Mouse (Mus musculus) liver, embryonic 14.5 days (tissue): ENCODE results near the gene Rbm12. TPM values are rescaled to one million over a fixed set of nuclear protein-coding genes. Genes with fewer than 3 reads are reported as not detected.

ENCODE experiments used
- ATAC-seq: fragments of 200-750 bp; cut with Nextera tagmentation; 2 replicates; pipeline ENCODE4 v1.8.0; 2017; ENCODE audit warnings: moderate number of reproducible peaks, mild to moderate bottlenecking, moderate library complexity; ENCODE audit not compliant: insufficient read depth
- DNase-seq, 3 experiments: peaks; one replicate each; pipeline ENCODE4 v3.0.0-alpha.2; 2012 to 2013; ENCODE audit warnings: low read depth in 3 of 3, low spot score in 3 of 3
- H3K27ac ChIP-seq: fragments of 300-500 bp; sonication (generic); 2 replicates; pipeline ENCODE4 v1.5.1; 2014; ENCODE audit warnings: moderate library complexity, mild to moderate bottlenecking, control low read depth, inconsistent platforms
- H3K27me3 ChIP-seq: fragments of 300-500 bp; sonication (generic); 2 replicates; pipeline ENCODE4 v1.6.1; 2014; ENCODE audit warnings: mild to moderate bottlenecking, low read length, moderate library complexity; ENCODE audit not compliant: control insufficient read depth, insufficient read depth
- H3K36me3 ChIP-seq: fragments of 300-500 bp; sonication (generic); replicated peaks from 2 replicates; pipeline ENCODE4 v1.6.1; 2014; ENCODE audit warnings: low read depth; ENCODE audit not compliant: control insufficient read depth, insufficient read depth
- H3K4me1 ChIP-seq, 2 experiments: fragments of 200-500 bp in 1 of 2; fragments of 300-500 bp in 1 of 2; sonication (generic) in 1 of 2; replicated peaks; 2 replicates each; pipeline ENCODE4 v1.6.1; 2012 to 2014; ENCODE audit warnings: antibody characterized with exemption in 1 of 2, inconsistent platforms in 1 of 2, low read length in 1 of 2; ENCODE audit not compliant: control insufficient read depth in 2 of 2, insufficient read depth in 2 of 2
- H3K4me2 ChIP-seq: fragments of 300-500 bp; sonication (generic); 2 replicates; pipeline ENCODE4 v1.6.1; 2014; ENCODE audit warnings: low read depth, mild to moderate bottlenecking, control low read depth, moderate library complexity
- H3K4me3 ChIP-seq, 2 experiments: fragments of 200-500 bp in 1 of 2; fragments of 300-500 bp in 1 of 2; sonication (generic) in 1 of 2; 2 replicates each; pipeline ENCODE4 v1.5.1; 2012 to 2014; ENCODE audit warnings: low read depth in 2 of 2, low read length in 2 of 2, mild to moderate bottlenecking in 2 of 2, control low read depth in 1 of 2, inconsistent platforms in 1 of 2, moderate library complexity in 1 of 2; ENCODE audit not compliant: insufficient read depth in 1 of 2
- H3K9ac ChIP-seq: fragments of 300-500 bp; sonication (generic); replicated peaks from 2 replicates; pipeline ENCODE4 v1.6.1; 2014; ENCODE audit warnings: mild to moderate bottlenecking, control low read depth, moderate library complexity
- H3K9me3 ChIP-seq: fragments of 300-500 bp; sonication (generic); 2 replicates; pipeline ENCODE4 v1.6.1; 2016; ENCODE audit warnings: low read length, mixed read lengths; ENCODE audit not compliant: control insufficient read depth
- CTCF ChIP-seq: IDR thresholded peaks from 2 replicates; pipeline ENCODE4 v1.5.1; 2016; ENCODE audit warnings: antibody characterized with exemption, low read depth, control low read depth
- EP300 ChIP-seq: IDR thresholded peaks from 2 replicates; pipeline ENCODE4 v1.6.1; 2016; ENCODE audit warnings: antibody characterized with exemption, low read depth
- WGBS: fragments of 180-500 bp; shearing (Covaris S2); extraction: QIAGEN DNeasy Blood & Tissue Kit; methylation state at CpG from one replicate; pipeline ENCODE4 v1.1.7; 2014; ENCODE audit not compliant: insufficient replicate concordance; 5-methylcytosine and 5-hydroxymethylcytosine counted together
- polyA plus RNA-seq, 2 experiments: library from polyadenylated mRNA; depleted of rRNA in 1 of 2; stranded (reverse) in 1 of 2; unstranded in 1 of 2; fragments of >200 nt; fragmentation: Nextera tagmentation in 1 of 2; extraction: Ambion mirVana in 1 of 2; gene quantifications; 2 replicates each; pipeline versions ENCODE4 v1.2.1 to v1.2.3; 2012 to 2014

Gene Rbm12
- polyA plus RNA-seq, 2 experiments: 5.0 to 9.6 TPM

DNA sequence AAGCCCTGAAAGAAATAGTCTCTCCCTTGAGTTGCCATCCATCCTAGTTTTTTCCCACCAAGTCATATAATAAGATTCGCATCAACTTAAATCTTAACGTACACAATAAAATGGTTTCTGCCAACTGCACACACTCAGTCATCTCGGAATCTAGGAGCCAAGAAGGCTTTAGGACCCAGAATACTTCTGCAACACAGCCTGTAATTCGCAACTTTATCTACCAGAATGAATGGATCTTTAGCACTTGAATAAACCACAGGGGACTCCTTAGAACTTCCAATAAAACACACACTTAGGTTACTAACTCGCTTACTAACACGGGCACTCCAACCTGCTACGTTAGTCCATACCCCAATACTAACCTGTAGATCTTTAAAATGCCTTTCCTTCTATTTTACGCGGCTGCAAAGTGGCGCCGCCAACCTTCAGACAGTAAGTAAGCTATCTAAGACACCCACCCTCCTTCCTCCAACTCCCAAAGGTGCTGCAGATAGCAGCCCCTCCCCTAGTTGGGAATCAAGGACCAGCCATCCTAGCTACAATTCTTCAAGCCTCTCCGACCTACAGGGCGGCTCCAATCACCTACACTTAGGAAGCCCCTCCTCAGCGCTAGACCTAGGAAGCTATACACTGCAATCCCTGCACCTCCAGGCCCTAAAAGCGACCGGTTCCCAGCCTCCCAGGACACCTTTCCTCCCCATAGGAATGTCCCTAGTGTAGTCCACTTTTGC lies 986 bp downstream of the Rbm12 start:
- no peaks in the 10 kb centered on the region for H3K27me3 ChIP-seq
- peak overlapping the region; percentile 82 for H3K9ac ChIP-seq
- ATAC-seq: peak; percentile 62
- H3K36me3 ChIP-seq: peaks cover 2% of the 10 kb centered on the region
- DNase-seq: peak in 2 of 3 experiments; percentile 24 to 38
- TF ChIP-seq EP300 (no peak), CTCF (no peak)
- H3K4me2 ChIP-seq: peak overlapping the region; percentile 92
- H3K27ac ChIP-seq: peak overlapping the region; percentile 43
- WGBS: under 1% methylated on average over 16 of the region's 16 CpGs
- H3K4me3 ChIP-seq: peak overlapping the region; percentile 75 to 93
- peaks cover 13 to 20% of the 10 kb centered on the region in 2 experiments for H3K4me1 ChIP-seq
- no peaks in the 10 kb centered on the region for H3K9me3 ChIP-seq

DNA sequence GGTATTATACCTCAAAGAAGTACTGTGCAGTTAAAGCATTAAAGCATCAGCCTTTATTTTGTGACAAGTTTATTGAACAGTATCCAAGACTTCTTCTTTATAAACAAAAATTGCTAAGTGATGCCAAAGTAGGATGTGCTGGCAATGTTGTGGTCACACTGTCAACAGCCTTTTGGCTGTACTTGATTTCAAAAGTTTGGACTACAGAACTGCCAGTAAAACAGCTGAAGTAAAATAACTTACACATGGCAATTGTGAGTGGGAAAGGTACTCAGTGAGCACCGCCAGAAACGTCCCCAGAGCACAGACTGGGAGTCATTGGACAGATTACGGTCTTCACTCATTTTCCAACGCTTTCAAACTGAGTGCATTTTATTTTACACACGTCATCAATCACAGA lies 19.9 kb downstream of the Rbm12 start:
- 82% methylated on average over 5 of the region's 5 CpGs for WGBS

DNA sequence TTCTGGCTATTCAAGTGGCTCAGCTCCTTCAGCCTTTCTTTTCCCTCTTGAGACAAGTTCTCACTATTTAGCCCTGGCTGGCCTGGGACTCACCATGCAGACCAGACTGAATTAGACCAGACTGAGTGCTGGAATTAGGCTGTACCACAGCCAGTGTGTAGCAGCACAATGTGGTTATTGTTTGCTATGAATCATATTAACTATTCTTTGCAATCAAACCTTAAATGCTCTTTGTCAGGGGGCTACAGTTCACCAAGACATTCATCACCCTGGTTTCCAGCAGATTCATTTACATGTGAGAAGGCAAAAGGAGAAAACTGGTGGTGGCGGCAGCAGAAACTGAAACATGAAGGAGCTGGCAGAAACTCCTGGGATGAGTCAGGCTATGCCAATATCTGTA lies 22.0 kb downstream of the Rbm12 start:
- ATAC-seq (no peak), DNase-seq (no peak)
- 74% methylated on average over 1 of the region's 1 CpGs for WGBS

More for the DNA sequence above, 19.9 kb downstream of the Rbm12 start:
- H3K27me3 ChIP-seq: no peaks in the 10 kb centered on the region
- no peak overlapping the region for H3K9ac ChIP-seq
- H3K4me1 ChIP-seq: no peaks in the 10 kb centered on the region
- TF ChIP-seq EP300: no peak
- TF ChIP-seq CTCF: no peak
- H3K4me3 ChIP-seq: no peak overlapping the region
- H3K36me3 ChIP-seq: peaks cover 24% of the 10 kb centered on the region
- no peaks in the 10 kb centered on the region for H3K9me3 ChIP-seq
- H3K4me2 ChIP-seq: no peak overlapping the region
- H3K27ac ChIP-seq: no peak overlapping the region
- DNase-seq: no peak
- ATAC-seq: no peak

DNA sequence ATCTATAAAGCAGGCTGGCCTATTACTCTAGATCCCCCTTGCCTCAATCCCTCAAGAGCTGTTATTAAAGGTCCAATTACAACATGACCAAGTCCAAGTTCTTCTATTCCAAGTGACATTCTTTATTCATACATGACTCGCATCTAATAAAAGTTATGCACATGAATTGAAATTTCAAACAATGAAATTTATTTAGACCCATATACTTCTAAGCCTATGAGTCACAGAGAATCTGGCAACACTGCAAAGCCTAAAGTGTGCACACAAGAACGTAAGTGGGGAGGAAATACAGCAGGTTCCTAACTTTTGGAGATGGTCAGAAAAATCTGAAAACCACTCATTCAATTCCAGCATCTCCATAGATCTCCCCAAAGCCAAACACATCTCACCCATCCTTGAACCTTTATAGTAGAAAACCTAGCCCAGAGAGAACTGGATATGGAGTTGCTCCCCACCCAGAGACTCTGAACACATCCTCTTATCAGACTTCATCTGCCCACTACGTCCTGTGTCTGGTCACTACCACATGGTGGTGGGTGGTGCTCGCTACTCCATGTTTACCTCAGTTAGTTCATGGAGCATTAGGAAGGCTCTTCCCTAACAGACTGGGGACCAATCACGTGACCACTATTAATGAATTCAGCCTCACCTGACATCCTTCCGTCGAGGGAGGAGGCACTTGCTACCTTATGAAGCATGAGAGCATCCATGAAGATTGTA lies 24.2 kb downstream of the Rbm12 start:
- ATAC-seq (no peak), DNase-seq (no peak)
- Histone ChIP-seq H3K4me3 (no peak overlapping the region), H3K9ac (no peak overlapping the region), H3K36me3 (peaks cover 5% of the 10 kb centered on the region), H3K4me2 (no peak overlapping the region), H3K27ac (no peak overlapping the region), H3K27me3 (no peaks in the 10 kb centered on the region), H3K9me3 (no peaks in the 10 kb centered on the region), H3K4me1 (peaks cover 4 to 5% of the 10 kb centered on the region in 2 experiments; a peak in 2 of 4 replicates)
- TF ChIP-seq CTCF (no peak), EP300 (no peak)
- WGBS: 69% methylated on average over 7 of the region's 7 CpGs

More for the DNA sequence above, 22.0 kb downstream of the Rbm12 start:
- Histone ChIP-seq H3K4me2 (no peak overlapping the region), H3K4me1 (no peaks in the 10 kb centered on the region), H3K9ac (no peak overlapping the region), H3K9me3 (no peaks in the 10 kb centered on the region), H3K4me3 (no peak overlapping the region), H3K27ac (no peak overlapping the region), H3K27me3 (no peaks in the 10 kb centered on the region), H3K36me3 (peaks cover 5% of the 10 kb centered on the region)
- TF ChIP-seq CTCF (no peak), EP300 (no peak)

DNA sequence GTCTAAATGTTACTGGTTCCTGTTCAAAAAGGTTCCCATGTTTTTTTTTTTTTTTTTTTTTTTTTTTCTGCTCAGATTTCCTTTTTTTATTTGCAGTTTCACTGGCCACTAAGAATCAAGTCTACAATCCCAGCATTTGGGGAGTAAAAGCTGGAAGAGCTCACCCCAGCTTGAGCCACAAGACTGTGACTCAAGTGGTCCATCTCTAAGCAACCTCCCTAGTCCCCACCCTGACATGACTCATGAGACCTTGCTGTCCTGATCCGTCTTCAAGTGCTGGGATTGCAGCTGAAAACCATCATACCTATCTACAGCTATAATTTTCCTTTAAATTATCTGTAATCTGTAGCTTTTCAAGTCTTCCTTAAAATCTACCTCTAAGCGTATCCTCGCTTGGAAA lies 27.2 kb downstream of the Rbm12 start:
- no peaks in the 10 kb centered on the region for H3K9me3 ChIP-seq
- DNase-seq: no peak
- H3K27ac ChIP-seq: no peak overlapping the region
- no peak overlapping the region for H3K4me3 ChIP-seq
- no peak for TF ChIP-seq EP300
- no peak for TF ChIP-seq CTCF
- H3K27me3 ChIP-seq: no peaks in the 10 kb centered on the region
- no peak for ATAC-seq
- 82% methylated on average over 3 of the region's 3 CpGs for WGBS
- no peaks in the 10 kb centered on the region for H3K36me3 ChIP-seq
- no peak overlapping the region for H3K4me2 ChIP-seq
- no peak overlapping the region for H3K9ac ChIP-seq
- H3K4me1 ChIP-seq: peaks cover 4 to 5% of the 10 kb centered on the region in 2 experiments; a peak in 2 of 4 replicates
